Mouse (Mus musculus): ENCODE results near the gene Tmem39b.
"Not testable (repeated sequence)": the region's sequence is repeated elsewhere in the genome, so short reads cannot be mapped to it uniquely, and the experiment has no call there.

The Tmem39b gene

GRCm38 (mm10) chr4:129696158-129696985 is at the start of gene Tmem39b:
TSS of gene Tmem39b (minus strand) at chr4:129696838.
- peak; percentile 89 for DNase-seq (ENCODE audit: low read depth, low spot score)

GRCm38 (mm10) chr4:129746106-129746505 is 49.5 kb upstream of the Tmem39b start:
- no peak for DNase-seq (ENCODE audit: low read depth, low spot score)

- no peak for DNase-seq (ENCODE audit: low read depth, low spot score)
These were observed 46.9 kb upstream of the Tmem39b start for GRCm38 (mm10) chr4:129743494-129743893.

- DNase-seq (ENCODE audit: low read depth, low spot score), result no peak
These were observed 46.4 kb upstream of the Tmem39b start for GRCm38 (mm10) chr4:129743010-129743390.

- DNase-seq (ENCODE audit: low read depth, low spot score), result peak; percentile 98
These were observed 45.8 kb upstream of the Tmem39b start, which contains the start of gene Khdrbs1 for GRCm38 (mm10) chr4:129742232-129743009. TSS of gene Khdrbs1 (minus strand) at chr4:129742303.

- no peak for DNase-seq (ENCODE audit: low read depth, low spot score)
These were observed 45.3 kb upstream of the Tmem39b start for GRCm38 (mm10) chr4:129741974-129742231.

GRCm38 (mm10) chr4:129741251-129741973 is 44.8 kb upstream of the Tmem39b start:
- DNase-seq (ENCODE audit: low read depth, low spot score), result no peak

GRCm38 (mm10) chr4:129739111-129739645 is 42.5 kb upstream of the Tmem39b start:
- no peak for DNase-seq (ENCODE audit: low read depth, low spot score)

GRCm38 (mm10) chr4:129736173-129736572 is 39.5 kb upstream of the Tmem39b start:
- DNase-seq (ENCODE audit: low read depth, low spot score), result no peak

GRCm38 (mm10) chr4:129735485-129735884 is 38.8 kb upstream of the Tmem39b start:
- not testable (repeated sequence) for DNase-seq (ENCODE audit: low read depth, low spot score)

GRCm38 (mm10) chr4:129731423-129731822 is 34.8 kb upstream of the Tmem39b start:
- no peak for DNase-seq (ENCODE audit: low read depth, low spot score)

- DNase-seq (ENCODE audit: low read depth, low spot score), result no peak
These were observed 19.7 kb upstream of the Tmem39b start for GRCm38 (mm10) chr4:129716310-129716709.

GRCm38 (mm10) chr4:129709486-129710129 is 13.0 kb upstream of the Tmem39b start:
- DNase-seq (ENCODE audit: low read depth, low spot score), result no peak

- DNase-seq (ENCODE audit: low read depth, low spot score), result no peak
These were observed 10.1 kb upstream of the Tmem39b start for GRCm38 (mm10) chr4:129706750-129707149.

GRCm38 (mm10) chr4:129702454-129702853 is 5.8 kb upstream of the Tmem39b start:
- DNase-seq (ENCODE audit: low read depth, low spot score), result no peak

- DNase-seq (ENCODE audit: low read depth, low spot score), result peak; percentile 81
These were observed 5.1 kb upstream of the Tmem39b start for GRCm38 (mm10) chr4:129701503-129702377.

- not testable (repeated sequence) for DNase-seq (ENCODE audit: low read depth, low spot score)
These were observed 4.0 kb upstream of the Tmem39b start for GRCm38 (mm10) chr4:129700661-129701060.

- DNase-seq (ENCODE audit: low read depth, low spot score), result no peak
These were observed 3.6 kb upstream of the Tmem39b start for GRCm38 (mm10) chr4:129700216-129700615.

- no peak for DNase-seq (ENCODE audit: low read depth, low spot score)
These were observed 553 bp upstream of the Tmem39b start for GRCm38 (mm10) chr4:129697191-129697590.

- no peak for DNase-seq (ENCODE audit: low read depth, low spot score)
These were observed 852 bp downstream of the Tmem39b start for GRCm38 (mm10) chr4:129695815-129696157.

- no peak for DNase-seq (ENCODE audit: low read depth, low spot score)
These were observed 12.1 kb downstream of the Tmem39b start for GRCm38 (mm10) chr4:129684531-129684930.

Data from brain, embryonic 18.5 days (tissue).